23 mouse cellular contexts compared by ENCODE assay signal in genomic region chr10:107989913-107990312, GRCm38 (mm10).
DNase-seq lines count a peak whose midpoint lies in the region; ATAC-seq and TF ChIP-seq lines count a peak whose summit lies in the region.
"Had no signal": no experiment of that assay in that cellular context is flagged by ENCODE, and none has a peak within 500 bp of the region (broad histone marks: within the 10 kb centered on the region; RNA-seq: fewer than 3 reads in every experiment).

No protein-coding gene starts in this region.

- no peaks in the 10 kb centered on the region for H3K9me3 ChIP-seq in lung, postnatal 0 days (ENCODE audit: low read length)
- no peaks in the 10 kb centered on the region for H3K9me3 ChIP-seq in forebrain, embryonic 11.5 days (ENCODE audit: control insufficient read depth, low read length)
- H3K9me3 ChIP-seq: embryonic facial prominence, embryonic 10.5 days; embryonic facial prominence, embryonic 12.5 days; forebrain, embryonic 12.5 days had no signal

- no peaks in the 10 kb centered on the region for H3K36me3 ChIP-seq in lung, postnatal 0 days (ENCODE audit: insufficient read depth, low read length)
- no peaks in the 10 kb centered on the region for H3K36me3 ChIP-seq in forebrain, embryonic 11.5 days (ENCODE audit: control insufficient read depth, insufficient read depth, low read length)
- H3K36me3 ChIP-seq: embryonic facial prominence, embryonic 10.5 days; embryonic facial prominence, embryonic 12.5 days; forebrain, embryonic 12.5 days had no signal

- WGBS in lung, postnatal 0 days = 77% methylated on average over 2 of the region's 2 CpGs
- 90% methylated on average over 2 of the region's 2 CpGs for WGBS in forebrain, embryonic 11.5 days

- H3K27me3 ChIP-seq in lung, postnatal 0 days (replicated peaks; ENCODE audit: insufficient read depth, low read length) = no peaks in the 10 kb centered on the region
- no peaks in the 10 kb centered on the region for H3K27me3 ChIP-seq in forebrain, embryonic 11.5 days (ENCODE audit: control insufficient read depth, insufficient read depth, low read length)
- H3K27me3 ChIP-seq: embryonic facial prominence, embryonic 12.5 days; forebrain, embryonic 12.5 days; Patski had no signal

- TF ChIP-seq CTCF in lung, postnatal 0 days (IDR thresholded peaks at IDR 0.05) = no peak

- H3K27ac ChIP-seq in lung, postnatal 0 days (ENCODE audit: low read length) = no peak overlapping the region
- no peak overlapping the region for H3K27ac ChIP-seq in forebrain, embryonic 11.5 days (ENCODE audit: low read depth, low read length)
- H3K27ac ChIP-seq: embryonic facial prominence, embryonic 10.5 days; embryonic facial prominence, embryonic 12.5 days; forebrain, embryonic 12.5 days had no signal

- no peaks in the 10 kb centered on the region for H3K4me1 ChIP-seq in lung, postnatal 0 days (ENCODE audit: insufficient read depth, low read depth, low read length)
- no peaks in the 10 kb centered on the region for H3K4me1 ChIP-seq in forebrain, embryonic 11.5 days (replicated peaks; ENCODE audit: control insufficient read depth, insufficient read depth, low read length)
- H3K4me1 ChIP-seq: embryonic facial prominence, embryonic 10.5 days; embryonic facial prominence, embryonic 12.5 days; forebrain, embryonic 12.5 days had no signal

- no peak for ATAC-seq in lung, postnatal 0 days
- peak; percentile 82 for ATAC-seq in granulocyte monocyte progenitor cell, adult 5-6 weeks (replicated peaks; ENCODE audit: poor library complexity, severe bottlenecking)
- peak; percentile 67 for ATAC-seq in megakaryocyte, adult 5-6 weeks (ENCODE audit: poor library complexity, severe bottlenecking)
- ATAC-seq in forebrain, embryonic 11.5 days (replicated peaks; ENCODE audit: low FRiP score) = no peak
- no peak for ATAC-seq in CD4-positive, CD25-positive, alpha-beta regulatory T cell, adult 4 months
- ATAC-seq: activated CD4-positive, CD25-positive, alpha-beta regulatory T cell, adult 4 months; forebrain, embryonic 14.5 days; forebrain, postnatal 0 days; Patski had no signal

- H3K9ac ChIP-seq in lung, postnatal 0 days (replicated peaks; ENCODE audit: low read depth) = no peak overlapping the region
- no peak overlapping the region for H3K9ac ChIP-seq in forebrain, embryonic 11.5 days (ENCODE audit: low read length)
- H3K9ac ChIP-seq: embryonic facial prominence, embryonic 12.5 days; forebrain, embryonic 12.5 days; forebrain, postnatal 0 days had no signal

- no peak overlapping the region for H3K4me3 ChIP-seq in lung, postnatal 0 days (ENCODE audit: low read depth, low read length)
- H3K4me3 ChIP-seq in forebrain, embryonic 11.5 days (ENCODE audit: low read depth, low read length) = no peak overlapping the region
- H3K4me3 ChIP-seq: embryonic facial prominence, embryonic 10.5 days; embryonic facial prominence, embryonic 12.5 days; forebrain, embryonic 12.5 days had no signal

- H3K4me2 ChIP-seq in lung, postnatal 0 days (replicated peaks; ENCODE audit: low read depth, low read length) = no peak overlapping the region
- H3K4me2 ChIP-seq in forebrain, embryonic 11.5 days (ENCODE audit: low read depth, low read length, severe bottlenecking) = no peak overlapping the region
- H3K4me2 ChIP-seq: embryonic facial prominence, embryonic 12.5 days; forebrain, embryonic 12.5 days had no signal

- TF ChIP-seq EP300 in lung, postnatal 0 days (IDR thresholded peaks at IDR 0.05) = peak; percentile 44; the same call in 1 of the 2 replicates

- DNase-seq in lung, postnatal 0 days (ENCODE audit: low spot score) = peak; percentile 5
- DNase-seq in lung, postnatal 36 days = no peak
- no peak for DNase-seq in testis, postnatal 14 days (ENCODE audit: low spot score)
- DNase-seq in forebrain, embryonic 11.5 days (ENCODE audit: low spot score) = no peak
- DNase-seq: adrenal gland, adult 8-10 months; adrenal gland, postnatal 14 days; adrenal gland, postnatal 36 days; B cell, adult 2 months; cerebellum, adult 11-12 months; cerebellum, adult 2 months; cerebellum, adult 9-10 months; cerebellum, postnatal 10 days; cerebellum, postnatal 25 days; forebrain, postnatal 0 days had no signal

Comparison
In these comparisons a context has a peak if more than half of its experiments do, and no peak if none do; other contexts are left out.
1. ATAC-seq: peak in granulocyte monocyte progenitor cell, adult 5-6 weeks (single experiment) and megakaryocyte, adult 5-6 weeks (single experiment); none in lung, postnatal 0 days (single experiment), forebrain, embryonic 11.5 days (single experiment) and CD4-positive, CD25-positive, alpha-beta regulatory T cell, adult 4 months (single experiment).